Mouse (Mus musculus) kidney, embryonic 16.5 days (tissue): ENCODE data around the gene 1600014C10Rik. TPM values are rescaled to one million over a fixed set of nuclear protein-coding genes. Genes with fewer than 3 reads are reported as not detected.

Experiments used
- ATAC-seq: fragments of 200-750 bp; cut with Nextera tagmentation; 2 replicates; pipeline ENCODE4 v1.8.0; 2017; ENCODE audit warnings: moderate TSS enrichment; ENCODE audit not compliant: low FRiP score, low TSS enrichment
- H3K27ac ChIP-seq: fragments of 300-500 bp; sonication (generic); 2 replicates; pipeline ENCODE4 v1.5.1; 2014; ENCODE audit warnings: low read length
- H3K27me3 ChIP-seq: fragments of 300-500 bp; sonication (generic); 2 replicates; pipeline ENCODE4 v1.6.1; 2014; ENCODE audit warnings: low read length, control low read depth, mixed read lengths; ENCODE audit not compliant: insufficient read depth
- H3K36me3 ChIP-seq: fragments of 300-500 bp; sonication (generic); 2 replicates; pipeline ENCODE4 v1.6.1; 2014; ENCODE audit warnings: low read length, control low read depth, mixed read lengths; ENCODE audit not compliant: insufficient read depth
- H3K4me1 ChIP-seq: fragments of 300-500 bp; sonication (generic); 2 replicates; pipeline ENCODE4 v1.6.1; 2014; ENCODE audit warnings: low read length, control low read depth, mixed read lengths; ENCODE audit not compliant: insufficient read depth
- H3K4me2 ChIP-seq: fragments of 300-500 bp; sonication (generic); replicated peaks from 2 replicates; pipeline ENCODE4 v1.6.1; 2014; ENCODE audit warnings: low read depth, low read length
- H3K4me3 ChIP-seq: fragments of 300-500 bp; sonication (generic); 2 replicates; pipeline ENCODE4 v1.5.1; 2014; ENCODE audit warnings: mild to moderate bottlenecking, low read length
- H3K9ac ChIP-seq: fragments of 300-500 bp; sonication (generic); replicated peaks from 2 replicates; pipeline ENCODE4 v1.6.1; 2014; ENCODE audit warnings: low read length
- H3K9me3 ChIP-seq: fragments of 300-500 bp; sonication (generic); 2 replicates; pipeline ENCODE4 v1.6.1; 2016; ENCODE audit warnings: low read length, control low read depth
- WGBS: fragments of 180-500 bp; shearing (Covaris S2); extraction: QIAGEN DNeasy Blood & Tissue Kit; methylation state at CpG from one replicate; pipeline ENCODE4 v1.1.7; 2014; 5-methylcytosine and 5-hydroxymethylcytosine counted together
- polyA plus RNA-seq: library from polyadenylated mRNA; unstranded; fragments of >200 nt; fragmentation: Nextera tagmentation; extraction: Ambion mirVana; gene quantifications from 2 replicates; pipeline ENCODE4 v1.2.1, GENCODE M21; 2015

Gene 1600014C10Rik
- polyA plus RNA-seq = 17.6 and 18.9 TPM in 2 replicates

GRCm38 (mm10) chr7:38182962-38183687, at the start of gene 1600014C10Rik:
1600014C10Rik (plus strand) TSS chr7:38183217.
- H3K4me2 ChIP-seq = peak within 1 kb of the TSS; percentile 89
- peak within 1 kb of the TSS; percentile 79 for H3K27ac ChIP-seq
- no peaks in the 10 kb centered on the region for H3K27me3 ChIP-seq
- H3K9me3 ChIP-seq = no peaks in the 10 kb centered on the region
- H3K36me3 ChIP-seq = no peaks in the 10 kb centered on the region
- WGBS = 4% methylated on average over 28 of the region's 28 CpGs
- peak within 1 kb of the TSS; percentile 76 for H3K9ac ChIP-seq
- ATAC-seq = peak; percentile 72
- H3K4me3 ChIP-seq = peak within 1 kb of the TSS; percentile 66
- H3K4me1 ChIP-seq = peaks cover 18% of the 10 kb centered on the region

DNA sequence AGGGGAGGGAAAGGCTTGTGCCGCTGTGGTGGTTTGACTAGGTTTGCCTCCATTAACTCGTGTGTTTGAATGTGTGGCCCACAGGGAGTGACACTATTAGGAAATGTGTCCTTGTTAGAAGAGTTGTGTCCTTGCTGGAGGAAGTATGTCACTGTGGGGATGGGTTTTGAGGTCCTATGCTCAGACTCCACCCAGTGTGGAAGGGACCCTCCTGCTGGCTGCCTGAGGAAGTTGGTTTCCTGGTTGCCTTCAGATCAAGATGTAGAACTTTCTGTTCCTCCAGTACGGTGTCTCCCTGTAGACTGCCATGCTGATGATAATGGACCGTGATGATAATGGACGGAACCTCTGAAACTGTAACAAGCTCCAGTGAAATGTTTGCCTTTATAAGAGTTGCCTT, 48.5 kb upstream of the 1600014C10Rik start:
- H3K27me3 ChIP-seq = no peaks in the 10 kb centered on the region
- no peak overlapping the region for H3K4me3 ChIP-seq
- 89% methylated on average over 5 of the region's 5 CpGs for WGBS
- no peaks in the 10 kb centered on the region for H3K36me3 ChIP-seq
- H3K4me1 ChIP-seq = 0 out of 2 replicates have a peak, but pooled peaks cover 5% of the 10 kb centered on the region
- ATAC-seq = no peak
- no peak overlapping the region for H3K4me2 ChIP-seq
- H3K9me3 ChIP-seq = no peaks in the 10 kb centered on the region
- no peak overlapping the region for H3K27ac ChIP-seq
- no peak overlapping the region for H3K9ac ChIP-seq

- no peak overlapping the region for H3K4me3 ChIP-seq
- H3K9ac ChIP-seq = no peak overlapping the region
- 27% methylated on average over 9 of the region's 9 CpGs for WGBS
- H3K9me3 ChIP-seq = no peaks in the 10 kb centered on the region
- no peak for ATAC-seq
- H3K4me1 ChIP-seq = no peaks in the 10 kb centered on the region
- no peak overlapping the region for H3K4me2 ChIP-seq
- H3K27ac ChIP-seq = no peak overlapping the region
- H3K27me3 ChIP-seq = no peaks in the 10 kb centered on the region
- no peaks in the 10 kb centered on the region for H3K36me3 ChIP-seq
Measured at GRCm38 (mm10) chr7:38140324-38140723, 42.7 kb upstream of the 1600014C10Rik start.

- no peaks in the 10 kb centered on the region for H3K4me1 ChIP-seq
- ATAC-seq = peak; percentile 72
- no peaks in the 10 kb centered on the region for H3K27me3 ChIP-seq
- H3K4me3 ChIP-seq = no peak overlapping the region
- no peak overlapping the region for H3K4me2 ChIP-seq
- H3K9me3 ChIP-seq = no peaks in the 10 kb centered on the region
- no peaks in the 10 kb centered on the region for H3K36me3 ChIP-seq
- no peak overlapping the region for H3K9ac ChIP-seq
- no peak overlapping the region for H3K27ac ChIP-seq
- WGBS = 63% methylated on average over 13 of the region's 13 CpGs
Measured at GRCm38 (mm10) chr7:38141747-38142545, 41.1 kb upstream of the 1600014C10Rik start.

DNA sequence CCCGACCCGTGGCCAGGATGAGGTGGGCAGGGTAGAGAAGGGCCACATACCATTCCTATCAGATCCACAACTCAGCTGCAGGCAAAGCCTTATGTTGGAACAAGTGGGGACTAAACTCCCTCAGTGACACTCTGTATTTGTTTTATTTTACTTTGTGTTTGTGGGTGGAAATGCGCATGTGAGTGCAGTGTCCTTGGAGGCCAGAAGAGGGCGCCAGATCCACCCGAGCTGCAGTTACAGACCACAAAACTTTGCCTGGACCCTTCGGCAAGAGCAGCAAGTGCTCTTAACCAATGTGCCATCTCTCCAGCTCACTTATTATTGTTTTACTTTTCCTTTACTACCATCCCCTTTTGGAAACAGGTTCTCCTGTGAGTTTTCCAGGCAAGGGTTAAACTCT, 35.5 kb upstream of the 1600014C10Rik start:
- 92% methylated on average over 6 of the region's 6 CpGs for WGBS
- no peaks in the 10 kb centered on the region for H3K36me3 ChIP-seq
- H3K9ac ChIP-seq = no peak overlapping the region
- no peaks in the 10 kb centered on the region for H3K4me1 ChIP-seq
- no peak for ATAC-seq
- H3K4me3 ChIP-seq = no peak overlapping the region
- no peak overlapping the region for H3K27ac ChIP-seq
- no peak overlapping the region for H3K4me2 ChIP-seq
- H3K27me3 ChIP-seq = no peaks in the 10 kb centered on the region
- H3K9me3 ChIP-seq = peaks cover 5% of the 10 kb centered on the region; the same call in 1 of the 2 replicates

GRCm38 (mm10) chr7:38151706-38152312, 31.2 kb upstream of the 1600014C10Rik start:
- Histone ChIP-seq H3K4me1 (no peaks in the 10 kb centered on the region), H3K27ac (no peak overlapping the region), H3K4me2 (no peak overlapping the region), H3K36me3 (no peaks in the 10 kb centered on the region), H3K4me3 (no peak overlapping the region), H3K9ac (no peak overlapping the region), H3K9me3 (peaks cover 5% of the 10 kb centered on the region; the same call in 1 of the 2 replicates), H3K27me3 (no peaks in the 10 kb centered on the region)
- no peak for ATAC-seq
- WGBS = 65% methylated on average over 13 of the region's 14 CpGs

DNA sequence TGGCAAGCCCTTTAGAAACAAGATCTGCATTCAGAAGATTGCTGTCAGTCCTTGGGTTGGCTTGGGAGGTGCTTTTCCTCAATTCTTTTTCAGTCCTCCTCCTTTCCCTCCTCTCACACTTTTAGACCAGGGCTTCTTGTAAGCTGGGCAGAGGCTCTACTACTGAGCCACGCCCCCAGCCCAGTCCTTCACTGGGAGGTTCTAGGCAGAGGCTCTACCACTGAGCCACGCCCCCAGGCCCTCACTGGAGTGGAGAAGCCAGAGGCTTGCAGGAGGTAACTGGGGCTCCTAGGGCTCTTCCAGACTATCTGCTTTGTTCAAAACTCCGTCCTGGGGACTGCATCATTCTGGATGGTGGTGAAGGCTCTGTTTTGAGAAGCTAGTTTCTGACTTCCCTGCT, 30.4 kb upstream of the 1600014C10Rik start:
- 80% methylated on average over 3 of the region's 3 CpGs for WGBS
- H3K36me3 ChIP-seq = no peaks in the 10 kb centered on the region

GRCm38 (mm10) chr7:38155829-38156228, 27.2 kb upstream of the 1600014C10Rik start:
- no peaks in the 10 kb centered on the region for H3K36me3 ChIP-seq
- H3K27ac ChIP-seq = no peak overlapping the region
- H3K9ac ChIP-seq = no peak overlapping the region
- H3K4me2 ChIP-seq = no peak overlapping the region
- 81% methylated on average over 5 of the region's 5 CpGs for WGBS
- ATAC-seq = no peak
- no peaks in the 10 kb centered on the region for H3K27me3 ChIP-seq
- H3K4me3 ChIP-seq = no peak overlapping the region
- H3K9me3 ChIP-seq = no peaks in the 10 kb centered on the region
- H3K4me1 ChIP-seq = no peaks in the 10 kb centered on the region

More for the DNA sequence above, 30.4 kb upstream of the 1600014C10Rik start:
- Histone ChIP-seq H3K4me2 (no peak overlapping the region), H3K9me3 (peaks cover 2% of the 10 kb centered on the region; the same call in 1 of the 2 replicates), H3K4me3 (no peak overlapping the region), H3K9ac (no peak overlapping the region), H3K27me3 (no peaks in the 10 kb centered on the region), H3K4me1 (no peaks in the 10 kb centered on the region), H3K27ac (no peak overlapping the region)
- 0 out of 2 replicates have a peak, but pooled peaks have one; percentile 27 for ATAC-seq

GRCm38 (mm10) chr7:38158764-38159458, 24.1 kb upstream of the 1600014C10Rik start:
- no peak overlapping the region for H3K27ac ChIP-seq
- H3K4me2 ChIP-seq = no peak overlapping the region
- 79% methylated on average over 9 of the region's 9 CpGs for WGBS
- no peak for ATAC-seq
- H3K9me3 ChIP-seq = no peaks in the 10 kb centered on the region
- no peaks in the 10 kb centered on the region for H3K4me1 ChIP-seq
- no peaks in the 10 kb centered on the region for H3K36me3 ChIP-seq
- no peaks in the 10 kb centered on the region for H3K27me3 ChIP-seq
- no peak overlapping the region for H3K9ac ChIP-seq
- H3K4me3 ChIP-seq = no peak overlapping the region
